Mouse (Mus musculus) midbrain, embryonic 16.5 days (tissue): ENCODE results near the gene Fam160b1. TPM values are rescaled to one million over a fixed set of nuclear protein-coding genes. Genes with fewer than 3 reads are reported as not detected.

Source experiments
- ATAC-seq: fragments of 200-750 bp; cut with Nextera tagmentation; 2 replicates; pipeline ENCODE4 v1.8.0; 2017; ENCODE audit warnings: moderate TSS enrichment
- H3K27ac ChIP-seq: fragments of 300-500 bp; sonication (generic); 2 replicates; pipeline ENCODE4 v1.5.1; 2014; ENCODE audit warnings: mild to moderate bottlenecking, low read length, mixed read lengths
- H3K27me3 ChIP-seq: fragments of 300-500 bp; sonication (generic); 2 replicates; pipeline ENCODE4 v1.6.1; 2014; ENCODE audit warnings: low read depth, low read length, mixed read lengths; ENCODE audit not compliant: control insufficient read depth, insufficient read depth
- H3K36me3 ChIP-seq: fragments of 300-500 bp; sonication (generic); 2 replicates; pipeline ENCODE4 v1.6.1; 2014; ENCODE audit warnings: mild to moderate bottlenecking, low read length, moderate library complexity, mixed read lengths; ENCODE audit not compliant: control insufficient read depth, insufficient read depth
- H3K4me1 ChIP-seq: fragments of 300-500 bp; sonication (generic); 2 replicates; pipeline ENCODE4 v1.6.1; 2014; ENCODE audit warnings: mild to moderate bottlenecking, low read length, mixed read lengths; ENCODE audit not compliant: control insufficient read depth, insufficient read depth
- H3K4me2 ChIP-seq: fragments of 300-500 bp; sonication (generic); 2 replicates; pipeline ENCODE4 v1.6.1; 2014; ENCODE audit warnings: mild to moderate bottlenecking, low read length, mixed read lengths
- H3K4me3 ChIP-seq: fragments of 300-500 bp; sonication (generic); 2 replicates; pipeline ENCODE4 v1.5.1; 2014; ENCODE audit warnings: low read depth, mild to moderate bottlenecking, low read length, moderate library complexity, mixed read lengths
- H3K9ac ChIP-seq: fragments of 300-500 bp; sonication (generic); 2 replicates; pipeline ENCODE4 v1.6.1; 2014; ENCODE audit warnings: low read depth, low read length, mixed read lengths
- H3K9me3 ChIP-seq: fragments of 300-500 bp; sonication (generic); replicated peaks from 2 replicates; pipeline ENCODE4 v1.6.1; 2014; ENCODE audit warnings: mild to moderate bottlenecking, low read length, mixed read lengths; ENCODE audit not compliant: control insufficient read depth, poor library complexity, severe bottlenecking
- WGBS: fragments of 180-500 bp; shearing (Covaris S2); extraction: QIAGEN DNeasy Blood & Tissue Kit; methylation state at CpG from one replicate; pipeline ENCODE4 v1.1.7; 2014; 5-methylcytosine and 5-hydroxymethylcytosine counted together
- polyA plus RNA-seq: library from polyadenylated mRNA; unstranded; fragments of >200 nt; fragmentation: Nextera tagmentation; extraction: Ambion mirVana; gene quantifications from 2 replicates; pipeline ENCODE4 v1.2.1, GENCODE M21; 2015

Gene Fam160b1
- polyA plus RNA-seq, 1 experiment from 2014 or later = 12.6 TPM

GRCm38 (mm10) chr19:57335135-57335534 lies 25.3 kb upstream of the Fam160b1 start:
- ATAC-seq = no peak
- WGBS = 45% methylated on average over 8 of the region's 8 CpGs
- Histone ChIP-seq H3K9me3 (no peaks in the 10 kb centered on the region), H3K27ac (no peak overlapping the region), H3K4me3 (no peak overlapping the region), H3K27me3 (no peaks in the 10 kb centered on the region), H3K9ac (no peak overlapping the region), H3K4me1 (no peaks in the 10 kb centered on the region), H3K4me2 (no peak overlapping the region), H3K36me3 (no peaks in the 10 kb centered on the region)

DNA sequence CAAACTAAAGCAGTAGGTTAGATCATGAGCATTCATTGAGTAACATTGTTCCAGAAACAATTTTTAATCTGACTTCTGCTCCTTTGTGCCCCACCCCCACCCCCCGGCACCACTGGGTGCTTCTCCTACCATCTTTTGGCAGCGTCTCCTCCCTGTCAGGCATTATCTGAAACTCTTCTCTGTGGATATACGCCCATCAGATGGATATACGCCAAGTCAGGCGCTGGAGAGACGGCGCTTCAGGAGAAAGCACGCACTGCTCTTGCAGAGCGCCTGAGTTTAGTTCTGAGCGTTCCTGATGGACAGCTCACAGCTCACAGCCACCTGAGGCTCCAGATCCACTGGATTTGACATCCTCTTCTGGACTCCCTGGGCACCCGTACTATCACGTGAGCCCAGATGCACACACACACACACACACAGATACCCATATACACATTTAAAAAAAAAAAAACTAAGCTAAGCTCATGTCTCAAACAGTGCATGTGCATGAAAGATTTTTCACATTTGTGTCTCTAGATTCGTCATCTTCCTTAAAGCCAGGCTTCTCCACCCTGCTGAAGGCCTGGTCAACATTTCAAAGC lies 21.1 kb upstream of the Fam160b1 start:
- Histone ChIP-seq H3K27me3 (no peaks in the 10 kb centered on the region), H3K4me3 (no peak overlapping the region), H3K4me1 (no peaks in the 10 kb centered on the region), H3K9ac (no peak overlapping the region), H3K36me3 (no peaks in the 10 kb centered on the region), H3K4me2 (no peak overlapping the region), H3K27ac (no peak overlapping the region), H3K9me3 (no peaks in the 10 kb centered on the region)
- WGBS = 81% methylated on average over 13 of the region's 13 CpGs
- no peak for ATAC-seq

DNA sequence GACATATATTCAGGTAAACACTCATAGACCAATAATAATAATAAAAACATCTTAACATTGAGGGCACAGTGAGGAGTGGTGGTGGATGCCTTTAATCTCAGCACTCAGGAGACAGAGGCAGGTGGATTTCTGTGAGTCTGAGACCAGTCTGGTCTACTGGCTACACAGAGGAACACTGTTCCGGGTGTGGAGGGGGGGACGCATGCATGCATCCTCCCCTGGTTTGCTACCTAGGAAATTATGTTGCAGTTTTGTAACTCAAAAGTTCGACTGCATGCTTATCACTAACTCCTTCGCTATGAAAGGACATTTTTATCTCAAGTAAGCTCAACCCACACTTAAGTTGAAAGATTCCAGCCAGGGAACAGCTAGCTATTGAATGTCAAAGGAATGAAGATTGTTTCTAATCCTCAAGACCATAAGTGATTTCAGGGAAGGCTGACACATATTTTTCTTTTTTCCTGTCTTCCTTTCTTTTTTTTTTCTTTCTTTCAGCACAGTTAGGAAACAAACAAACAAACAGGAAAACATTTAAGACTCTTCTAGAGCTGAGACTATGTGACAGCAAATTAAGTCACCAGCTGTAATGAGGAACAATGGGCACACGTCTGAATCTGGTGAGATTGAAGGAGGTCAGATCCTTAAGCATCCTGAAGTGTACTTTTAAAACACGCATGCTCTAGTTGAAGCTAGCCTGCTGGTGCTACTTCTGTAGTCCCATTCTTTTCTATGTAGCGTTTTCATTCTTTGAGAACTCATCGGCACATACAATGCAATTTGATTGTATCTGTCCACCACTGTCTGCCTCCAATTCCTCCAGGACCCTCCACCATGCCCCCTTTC lies 19.4 kb upstream of the Fam160b1 start:
- ATAC-seq = no peak

DNA sequence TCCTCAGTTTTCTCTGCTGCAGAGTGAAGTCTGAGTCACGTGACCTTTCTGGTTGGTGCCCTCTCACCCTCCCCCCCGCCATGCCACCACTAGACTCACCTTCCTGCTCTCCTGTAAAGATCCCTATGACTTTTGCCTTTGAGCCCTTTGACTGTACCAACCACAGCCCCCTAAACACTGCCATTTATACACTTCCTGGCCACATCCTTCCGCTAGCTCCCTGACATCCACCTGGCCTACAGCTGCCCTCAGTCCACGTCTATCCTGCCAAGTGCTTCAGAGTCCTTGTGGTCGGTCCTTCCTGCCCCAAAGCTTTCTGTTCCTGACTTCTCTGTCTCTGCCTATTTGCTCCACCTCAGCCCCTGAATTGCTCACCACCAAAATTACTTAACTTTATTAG lies 16.6 kb upstream of the Fam160b1 start:
- H3K9me3 ChIP-seq = 0 out of 2 replicates have a peak, but pooled peaks cover 3% of the 10 kb centered on the region
- no peak overlapping the region for H3K4me2 ChIP-seq
- ATAC-seq = no peak
- H3K9ac ChIP-seq = no peak overlapping the region
- 89% methylated on average over 5 of the region's 5 CpGs for WGBS
- H3K4me3 ChIP-seq = no peak overlapping the region
- H3K27ac ChIP-seq = no peak overlapping the region
- no peaks in the 10 kb centered on the region for H3K4me1 ChIP-seq
- no peaks in the 10 kb centered on the region for H3K27me3 ChIP-seq
- no peaks in the 10 kb centered on the region for H3K36me3 ChIP-seq

More for the DNA sequence above, 19.4 kb upstream of the Fam160b1 start:
- no peaks in the 10 kb centered on the region for H3K27me3 ChIP-seq
- 0 out of 2 replicates have a peak, but pooled peaks cover under 1% of the 10 kb centered on the region for H3K9me3 ChIP-seq
- no peak overlapping the region for H3K27ac ChIP-seq
- 76% methylated on average over 8 of the region's 8 CpGs for WGBS
- no peaks in the 10 kb centered on the region for H3K36me3 ChIP-seq
- no peaks in the 10 kb centered on the region for H3K4me1 ChIP-seq
- H3K4me3 ChIP-seq = no peak overlapping the region
- no peak overlapping the region for H3K9ac ChIP-seq
- H3K4me2 ChIP-seq = no peak overlapping the region

- Histone ChIP-seq H3K27ac (no peak overlapping the region), H3K27me3 (no peaks in the 10 kb centered on the region), H3K4me3 (no peak overlapping the region), H3K4me1 (no peaks in the 10 kb centered on the region), H3K9me3 (0 out of 2 replicates have a peak, but pooled peaks cover 3% of the 10 kb centered on the region), H3K9ac (no peak overlapping the region), H3K36me3 (no peaks in the 10 kb centered on the region), H3K4me2 (no peak overlapping the region)
- WGBS = 80% methylated on average over 1 of the region's 1 CpGs
- ATAC-seq = no peak
These were observed 15.8 kb upstream of the Fam160b1 start for GRCm38 (mm10) chr19:57344678-57345077.

DNA sequence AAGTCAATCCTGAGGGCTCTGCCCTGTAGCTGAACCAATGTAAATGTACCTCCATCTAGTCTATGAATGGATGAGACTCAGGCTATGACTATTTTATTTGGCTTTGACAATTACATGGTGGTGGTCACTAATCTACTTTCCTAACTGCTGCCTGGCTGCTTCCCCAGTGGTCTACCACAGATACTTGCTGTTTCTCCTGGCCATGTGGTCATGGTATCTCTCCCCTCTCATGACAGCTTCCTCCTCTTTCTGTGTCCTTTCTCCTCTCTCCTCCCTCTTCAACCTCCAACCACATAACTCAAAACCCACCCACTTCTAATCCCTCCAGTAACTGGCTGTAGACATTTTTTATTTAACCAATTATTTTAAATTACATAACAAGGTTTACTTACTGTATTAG lies 11.4 kb upstream of the Fam160b1 start:
- 0 out of 2 replicates have a peak, but pooled peaks cover 3% of the 10 kb centered on the region for H3K9me3 ChIP-seq
- no peak overlapping the region for H3K4me2 ChIP-seq
- no peak overlapping the region for H3K9ac ChIP-seq
- ATAC-seq = no peak
- H3K27me3 ChIP-seq = no peaks in the 10 kb centered on the region
- no peak overlapping the region for H3K4me3 ChIP-seq
- H3K27ac ChIP-seq = no peak overlapping the region
- H3K36me3 ChIP-seq = no peaks in the 10 kb centered on the region
- H3K4me1 ChIP-seq = no peaks in the 10 kb centered on the region

- WGBS = 89% methylated on average over 12 of the region's 12 CpGs
- no peak overlapping the region for H3K4me3 ChIP-seq
- no peak for ATAC-seq
- no peak overlapping the region for H3K27ac ChIP-seq
- no peak overlapping the region for H3K9ac ChIP-seq
- H3K27me3 ChIP-seq = no peaks in the 10 kb centered on the region
- H3K9me3 ChIP-seq = no peaks in the 10 kb centered on the region
- H3K4me1 ChIP-seq = no peaks in the 10 kb centered on the region
- no peaks in the 10 kb centered on the region for H3K36me3 ChIP-seq
- no peak overlapping the region for H3K4me2 ChIP-seq
These were observed 8.0 kb upstream of the Fam160b1 start for GRCm38 (mm10) chr19:57352337-57352935.

DNA sequence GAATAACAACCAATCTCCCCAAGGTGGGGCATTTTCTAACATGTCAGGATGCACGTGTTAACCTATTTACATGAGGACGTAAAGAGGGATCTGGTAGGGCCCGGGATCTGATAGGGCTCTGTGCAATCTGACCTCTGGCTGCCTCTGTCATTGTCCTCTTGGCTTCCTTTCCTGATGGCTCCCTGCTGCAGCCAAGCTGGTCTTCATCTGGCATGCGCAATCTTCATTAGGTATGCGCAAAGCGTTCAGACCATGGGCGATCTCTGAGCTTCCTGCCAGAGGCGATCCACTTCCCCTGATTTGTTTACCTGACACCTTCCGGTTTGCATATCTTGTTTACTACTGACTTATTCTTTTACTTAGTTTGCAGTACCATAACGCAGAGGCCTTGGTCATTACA lies 7.3 kb upstream of the Fam160b1 start:
- ATAC-seq = no peak
- H3K27me3 ChIP-seq = no peaks in the 10 kb centered on the region
- no peak overlapping the region for H3K4me2 ChIP-seq
- 80% methylated on average over 10 of the region's 10 CpGs for WGBS
- H3K4me1 ChIP-seq = no peaks in the 10 kb centered on the region
- H3K36me3 ChIP-seq = no peaks in the 10 kb centered on the region
- no peak overlapping the region for H3K4me3 ChIP-seq
- H3K27ac ChIP-seq = no peak overlapping the region
- H3K9me3 ChIP-seq = no peaks in the 10 kb centered on the region
- no peak overlapping the region for H3K9ac ChIP-seq

GRCm38 (mm10) chr19:57354050-57354449 lies 6.4 kb upstream of the Fam160b1 start:
- ATAC-seq = no peak
- Histone ChIP-seq H3K36me3 (no peaks in the 10 kb centered on the region), H3K4me3 (no peak overlapping the region), H3K4me1 (peaks cover 4% of the 10 kb centered on the region), H3K4me2 (no peak overlapping the region), H3K27me3 (no peaks in the 10 kb centered on the region), H3K27ac (no peak overlapping the region), H3K9me3 (no peaks in the 10 kb centered on the region), H3K9ac (no peak overlapping the region)
- 88% methylated on average over 11 of the region's 11 CpGs for WGBS
